Mouse (Mus musculus): ENCODE measurements at regions not wholly inside any gene's neighbourhood (a gene's known extent, or its start where the extent isn't known, plus 50 kb on each side); places are given as distances from the start of the nearest gene placed in this dataset.

DNA sequence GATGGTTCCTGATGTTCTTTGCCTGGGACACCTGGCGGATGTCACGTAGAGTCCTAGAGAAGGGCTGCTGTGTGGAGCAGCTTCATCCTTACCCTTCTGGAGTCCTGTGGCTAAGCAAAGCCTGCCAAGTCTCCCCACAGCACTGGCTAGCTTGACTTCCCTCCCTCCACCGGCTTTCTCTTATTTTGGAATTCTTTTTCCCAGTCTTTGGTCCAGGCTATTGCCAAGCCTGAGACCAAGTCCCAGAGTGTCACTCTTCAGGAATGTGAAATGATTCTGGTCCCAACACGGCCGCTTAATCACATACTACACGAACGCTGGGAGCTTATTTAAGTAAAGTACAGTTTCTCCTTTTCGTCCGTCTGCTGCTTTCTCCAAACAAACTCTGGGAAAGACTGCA, 146.4 kb downstream of the Fndc1 start:
- H3K4me2 ChIP-seq (replicated peaks), result no peak overlapping the region
- no peak overlapping the region for H3K9ac ChIP-seq
- WGBS, result 93% methylated on average over 9 of the region's 9 CpGs

DNA sequence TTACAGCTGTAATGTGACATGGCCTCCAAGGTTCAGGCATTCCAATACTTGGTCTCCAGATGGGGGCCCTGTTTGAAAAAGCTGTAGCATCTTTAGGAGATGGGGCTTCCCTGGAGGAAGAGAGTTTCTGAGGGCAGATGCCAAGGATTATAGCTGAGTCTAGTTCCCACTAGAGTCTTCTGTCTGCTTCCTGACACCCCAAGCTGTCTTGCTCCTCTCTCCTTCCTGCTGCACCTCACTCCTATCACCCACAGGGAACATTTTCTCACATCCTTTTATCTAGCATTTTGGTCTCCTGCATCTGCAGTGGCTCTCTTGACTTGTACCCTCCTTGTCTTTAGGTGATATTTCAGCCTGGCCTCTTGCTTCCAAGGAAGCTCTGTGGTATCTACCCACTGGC, 147.3 kb downstream of the Fndc1 start:
- H3K4me2 ChIP-seq (replicated peaks), result no peak overlapping the region
- no peaks in the 10 kb centered on the region for H3K36me3 ChIP-seq
- H3K4me3 ChIP-seq, result no peak overlapping the region
- H3K27me3 ChIP-seq (replicated peaks), result no peaks in the 10 kb centered on the region
- no peak for ATAC-seq (ENCODE audit: low FRiP score, low read depth)
- H3K9ac ChIP-seq, result no peak overlapping the region
- no peaks in the 10 kb centered on the region for H3K9me3 ChIP-seq
- H3K4me1 ChIP-seq, result no peaks in the 10 kb centered on the region
- H3K27ac ChIP-seq, result no peak overlapping the region

More for the DNA sequence above, 146.4 kb downstream of the Fndc1 start:
- Histone ChIP-seq H3K36me3 (no peaks in the 10 kb centered on the region), H3K4me3 (no peak overlapping the region), H3K4me1 (no peaks in the 10 kb centered on the region), H3K27me3 (replicated peaks) (no peaks in the 10 kb centered on the region), H3K27ac (no peak overlapping the region), H3K9me3 (no peaks in the 10 kb centered on the region)
- ATAC-seq (ENCODE audit: low FRiP score, low read depth), result no peak

DNA sequence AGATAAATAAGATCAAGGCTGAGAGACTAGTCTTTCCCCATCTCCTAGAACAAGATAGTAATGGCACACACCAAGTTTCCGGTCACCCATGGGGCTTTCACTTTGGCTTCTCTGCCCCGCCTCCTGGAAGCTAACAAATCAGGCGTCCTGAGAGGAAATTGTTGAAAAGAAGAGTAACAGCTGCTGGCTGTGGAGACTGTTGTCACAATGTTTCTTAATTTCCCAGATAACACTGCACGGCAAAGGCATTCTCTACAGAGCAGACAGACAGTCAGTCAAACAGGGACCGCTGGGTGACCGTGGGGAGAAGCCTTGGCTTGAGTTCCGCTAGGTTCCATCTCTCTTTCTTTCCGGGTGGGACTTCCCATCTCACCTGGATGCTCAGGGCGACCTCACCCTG, 148.2 kb downstream of the Fndc1 start:
- no peak overlapping the region for H3K9ac ChIP-seq
- 80% methylated on average over 9 of the region's 9 CpGs for WGBS
- no peak overlapping the region for H3K4me2 ChIP-seq (replicated peaks)
- H3K27ac ChIP-seq, result no peak overlapping the region
- H3K36me3 ChIP-seq, result no peaks in the 10 kb centered on the region
- no peaks in the 10 kb centered on the region for H3K9me3 ChIP-seq
- no peaks in the 10 kb centered on the region for H3K4me1 ChIP-seq
- ATAC-seq (ENCODE audit: low FRiP score, low read depth), result no peak
- no peak overlapping the region for H3K4me3 ChIP-seq
- H3K27me3 ChIP-seq (replicated peaks), result no peaks in the 10 kb centered on the region

DNA sequence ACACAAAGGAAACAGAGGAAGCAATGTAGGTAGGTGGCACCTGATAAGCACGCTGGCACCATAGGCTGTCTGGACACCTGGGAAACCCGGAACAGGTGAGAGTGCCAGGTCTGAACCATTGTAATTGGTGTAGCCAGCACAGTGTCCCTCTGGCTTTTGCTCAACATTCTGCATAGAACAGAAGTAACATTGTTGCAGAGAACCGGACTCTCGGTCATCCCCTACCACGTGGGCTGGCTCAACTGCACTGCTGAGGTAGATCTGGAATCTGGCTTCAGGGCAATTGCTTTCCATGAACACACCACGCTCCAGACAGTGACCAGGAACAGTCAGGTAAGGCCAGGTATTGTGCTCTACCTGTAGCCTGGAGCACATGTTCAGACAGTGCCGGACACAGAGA, 149.3 kb downstream of the Fndc1 start:
- Histone ChIP-seq H3K36me3 (no peaks in the 10 kb centered on the region), H3K27me3 (replicated peaks) (no peaks in the 10 kb centered on the region), H3K4me1 (no peaks in the 10 kb centered on the region), H3K9me3 (no peaks in the 10 kb centered on the region), H3K9ac (no peak overlapping the region), H3K4me2 (replicated peaks) (no peak overlapping the region), H3K4me3 (no peak overlapping the region), H3K27ac (no peak overlapping the region)
- ATAC-seq (ENCODE audit: low FRiP score, low read depth), result no peak
- WGBS, result 87% methylated on average over 7 of the region's 7 CpGs

DNA sequence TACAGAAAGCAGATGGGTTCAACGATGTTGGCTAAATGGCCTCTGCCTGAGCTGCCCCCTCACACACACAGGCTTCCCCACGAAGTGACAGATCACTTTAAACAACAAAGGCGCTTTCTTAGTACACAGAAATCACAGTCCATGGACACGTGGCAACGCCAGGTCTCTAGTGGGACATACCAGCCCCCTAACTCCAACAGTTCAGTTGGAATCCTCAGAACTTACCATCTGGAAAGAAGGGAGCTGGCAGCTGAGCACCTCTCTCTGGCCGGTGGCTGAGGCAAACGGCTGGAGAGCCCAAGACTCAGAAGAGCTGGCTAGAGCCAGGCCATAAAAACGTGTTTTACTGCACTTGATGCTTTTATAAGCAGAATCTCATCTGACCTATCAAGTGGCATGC, 149.8 kb downstream of the Fndc1 start:
- no peak overlapping the region for H3K9ac ChIP-seq
- H3K4me2 ChIP-seq (replicated peaks), result no peak overlapping the region
- no peak overlapping the region for H3K4me3 ChIP-seq
- H3K27me3 ChIP-seq (replicated peaks), result no peaks in the 10 kb centered on the region
- no peak overlapping the region for H3K27ac ChIP-seq
- H3K4me1 ChIP-seq, result no peaks in the 10 kb centered on the region
- H3K36me3 ChIP-seq, result no peaks in the 10 kb centered on the region
- no peak for ATAC-seq (ENCODE audit: low FRiP score, low read depth)
- H3K9me3 ChIP-seq, result no peaks in the 10 kb centered on the region
- WGBS, result 73% methylated on average over 8 of the region's 8 CpGs

DNA sequence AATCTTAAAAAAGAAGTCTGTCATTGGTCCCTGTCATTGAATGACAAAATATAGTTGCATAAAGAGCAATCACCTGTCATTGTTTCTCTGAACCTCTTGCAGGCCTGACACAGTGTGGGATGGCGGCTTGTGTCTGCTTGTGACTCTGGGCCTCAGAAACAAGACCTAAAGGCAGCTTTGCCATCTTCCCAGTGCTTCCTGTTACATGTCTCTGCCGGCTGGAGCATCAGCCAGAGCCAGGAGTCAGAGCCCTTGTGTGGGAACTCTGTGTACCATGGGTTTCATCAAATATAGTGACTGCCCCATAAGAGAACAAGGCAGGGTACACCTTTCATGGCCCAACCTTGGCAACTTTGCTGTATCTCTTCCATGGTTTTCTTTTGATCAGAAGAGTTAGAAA, 150.3 kb downstream of the Fndc1 start:
- Histone ChIP-seq H3K27me3 (replicated peaks) (no peaks in the 10 kb centered on the region), H3K9ac (no peak overlapping the region), H3K27ac (no peak overlapping the region), H3K4me2 (replicated peaks) (no peak overlapping the region), H3K4me1 (no peaks in the 10 kb centered on the region), H3K9me3 (no peaks in the 10 kb centered on the region), H3K4me3 (no peak overlapping the region), H3K36me3 (no peaks in the 10 kb centered on the region)
- no peak for ATAC-seq (ENCODE audit: low FRiP score, low read depth)
- 91% methylated on average over 2 of the region's 2 CpGs for WGBS

DNA sequence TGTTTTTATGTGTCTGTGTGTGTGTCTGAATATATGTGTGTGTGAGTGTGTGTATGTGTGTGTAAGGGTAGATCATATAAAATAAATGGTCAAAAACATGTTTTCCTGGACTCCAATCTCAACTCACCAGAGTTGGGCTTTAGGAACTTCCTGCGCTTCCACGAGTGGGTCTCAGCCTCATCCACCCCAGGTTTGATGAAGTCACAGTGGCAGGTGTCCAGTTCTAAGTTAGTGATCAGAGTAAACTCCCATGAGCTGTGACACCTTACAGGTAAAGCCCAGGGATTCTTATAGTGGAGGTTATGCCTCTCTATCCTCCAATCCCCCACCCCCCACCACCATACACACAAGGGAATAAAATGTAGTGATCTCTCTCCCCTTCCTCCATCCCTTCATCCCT, 152.6 kb downstream of the Fndc1 start:
- H3K36me3 ChIP-seq, result no peaks in the 10 kb centered on the region
- no peaks in the 10 kb centered on the region for H3K27me3 ChIP-seq (replicated peaks)
- WGBS, result 91% methylated on average over 2 of the region's 2 CpGs
- ATAC-seq (ENCODE audit: low FRiP score, low read depth), result no peak
- no peaks in the 10 kb centered on the region for H3K9me3 ChIP-seq
- H3K9ac ChIP-seq, result no peak overlapping the region
- H3K4me1 ChIP-seq, result no peaks in the 10 kb centered on the region
- no peak overlapping the region for H3K4me3 ChIP-seq
- H3K27ac ChIP-seq, result no peak overlapping the region
- H3K4me2 ChIP-seq (replicated peaks), result no peak overlapping the region

DNA sequence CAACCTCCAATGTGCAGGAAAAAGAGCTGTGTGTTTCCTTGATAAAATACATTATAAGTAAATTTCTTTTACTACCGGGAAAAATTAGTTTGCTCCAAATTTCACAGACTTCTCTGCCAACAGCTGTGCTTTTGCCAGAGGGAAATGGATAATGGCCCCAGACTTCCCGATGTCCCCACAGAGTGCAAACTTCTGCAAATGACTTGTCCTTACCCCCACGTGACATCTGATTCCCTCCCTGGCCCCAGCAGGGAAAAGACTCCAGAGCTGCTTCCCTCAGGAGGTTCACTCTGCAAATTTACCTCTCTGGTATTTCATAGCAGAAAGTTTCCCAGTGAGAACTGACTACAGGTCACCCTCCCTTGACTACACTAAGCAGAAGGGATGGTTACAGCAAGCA, 159.3 kb downstream of the Fndc1 start:
- H3K9me3 ChIP-seq, result no peaks in the 10 kb centered on the region
- no peaks in the 10 kb centered on the region for H3K27me3 ChIP-seq (replicated peaks)
- H3K4me3 ChIP-seq, result no peak overlapping the region
- WGBS, result 70% methylated on average over 3 of the region's 3 CpGs
- no peaks in the 10 kb centered on the region for H3K36me3 ChIP-seq
- no peak overlapping the region for H3K9ac ChIP-seq
- peaks cover 9% of the 10 kb centered on the region; the same call in 1 of the 2 replicates for H3K4me1 ChIP-seq
- H3K27ac ChIP-seq, result no peak overlapping the region
- no peak overlapping the region for H3K4me2 ChIP-seq (replicated peaks)
- ATAC-seq (ENCODE audit: low FRiP score, low read depth), result no peak

DNA sequence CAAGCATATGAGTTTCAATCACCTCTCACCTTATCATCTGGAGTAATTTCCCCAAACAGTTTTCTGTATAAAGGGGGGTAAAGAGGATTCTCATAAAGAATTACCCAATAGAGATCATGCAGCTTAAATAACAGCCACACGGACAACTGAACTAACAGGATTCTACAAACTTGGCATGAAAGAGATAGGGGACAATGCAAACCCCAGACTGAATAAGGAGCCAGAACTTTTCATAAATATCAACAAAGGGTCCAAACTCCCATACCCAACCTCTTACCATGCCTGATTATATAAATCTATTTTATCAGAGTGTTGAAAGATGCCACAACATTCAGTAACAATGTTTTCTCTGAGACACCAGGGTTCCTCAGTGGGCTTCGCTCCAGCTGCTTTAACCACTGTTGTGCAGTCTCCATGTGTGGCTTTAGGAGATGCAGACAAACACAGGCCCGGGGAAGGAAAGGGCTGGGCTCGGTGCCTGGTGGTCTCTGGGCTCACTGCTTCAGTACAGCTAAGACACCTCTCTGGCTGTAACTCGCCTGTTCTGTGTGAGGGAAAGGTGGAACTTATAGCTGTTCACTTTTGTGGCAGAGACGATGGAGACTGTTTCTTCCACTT, 160.2 kb downstream of the Fndc1 start:
- no peak overlapping the region for H3K4me3 ChIP-seq
- H3K27ac ChIP-seq, result no peak overlapping the region
- no peaks in the 10 kb centered on the region for H3K36me3 ChIP-seq
- no peaks in the 10 kb centered on the region for H3K27me3 ChIP-seq (replicated peaks)
- H3K9me3 ChIP-seq, result no peaks in the 10 kb centered on the region
- no peak overlapping the region for H3K9ac ChIP-seq
- H3K4me1 ChIP-seq, result peaks cover 9% of the 10 kb centered on the region; the same call in 1 of the 2 replicates
- ATAC-seq (ENCODE audit: low FRiP score, low read depth), result no peak
- WGBS, result 76% methylated on average over 6 of the region's 6 CpGs
- H3K4me2 ChIP-seq (replicated peaks), result no peak overlapping the region

DNA sequence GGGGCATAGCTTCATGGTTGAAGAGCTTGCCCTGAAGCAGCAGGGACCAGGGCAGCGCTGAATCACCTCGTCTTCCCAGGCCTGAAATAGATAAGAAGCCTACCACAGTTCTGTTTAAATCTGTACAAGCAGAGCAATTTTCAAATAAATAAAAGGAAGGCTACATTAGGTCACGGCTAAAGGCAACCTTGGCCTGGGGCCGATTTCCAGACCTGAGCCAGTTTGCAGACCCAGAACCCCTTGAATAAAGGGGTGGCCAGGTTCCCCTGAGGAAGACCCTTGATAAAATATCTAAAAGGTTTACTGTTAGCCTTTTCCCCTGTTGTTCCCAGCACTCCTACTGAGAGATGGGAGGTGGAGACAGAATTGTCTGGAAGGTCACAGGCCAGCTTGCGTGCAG, 160.9 kb downstream of the Fndc1 start:
- Histone ChIP-seq H3K36me3 (no peaks in the 10 kb centered on the region), H3K9me3 (no peaks in the 10 kb centered on the region), H3K9ac (no peak overlapping the region), H3K4me3 (no peak overlapping the region), H3K4me1 (peaks cover 9% of the 10 kb centered on the region; the same call in 1 of the 2 replicates), H3K27ac (no peak overlapping the region), H3K27me3 (replicated peaks) (no peaks in the 10 kb centered on the region), H3K4me2 (replicated peaks) (no peak overlapping the region)
- no peak for ATAC-seq (ENCODE audit: low FRiP score, low read depth)
- WGBS, result 89% methylated on average over 5 of the region's 5 CpGs

DNA sequence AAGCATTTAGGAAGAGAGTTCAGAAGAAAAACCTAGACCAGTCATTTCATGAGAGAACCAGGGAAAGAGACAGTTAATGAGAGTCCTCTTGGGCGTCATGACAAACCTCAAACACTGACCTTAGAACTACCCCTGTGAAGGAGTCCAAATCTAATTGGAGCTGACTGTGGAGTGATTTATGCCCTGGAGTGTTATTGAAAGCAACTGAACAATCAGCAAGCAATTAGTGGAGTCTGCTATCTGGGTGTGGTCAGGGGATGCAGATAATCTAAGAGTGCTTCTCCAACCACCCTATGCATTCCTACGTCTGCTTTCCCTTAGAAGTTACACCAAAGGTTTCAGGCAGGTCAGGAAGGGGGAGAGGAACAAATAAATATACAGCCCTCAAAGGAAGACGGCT, 161.4 kb downstream of the Fndc1 start:
- Histone ChIP-seq H3K4me1 (peaks cover 9% of the 10 kb centered on the region; the same call in 1 of the 2 replicates), H3K4me2 (replicated peaks) (no peak overlapping the region), H3K27me3 (replicated peaks) (no peaks in the 10 kb centered on the region), H3K27ac (no peak overlapping the region), H3K4me3 (no peak overlapping the region), H3K9ac (no peak overlapping the region), H3K9me3 (no peaks in the 10 kb centered on the region), H3K36me3 (no peaks in the 10 kb centered on the region)
- no peak for ATAC-seq (ENCODE audit: low FRiP score, low read depth)
- WGBS, result 37% methylated on average over 3 of the region's 3 CpGs

DNA sequence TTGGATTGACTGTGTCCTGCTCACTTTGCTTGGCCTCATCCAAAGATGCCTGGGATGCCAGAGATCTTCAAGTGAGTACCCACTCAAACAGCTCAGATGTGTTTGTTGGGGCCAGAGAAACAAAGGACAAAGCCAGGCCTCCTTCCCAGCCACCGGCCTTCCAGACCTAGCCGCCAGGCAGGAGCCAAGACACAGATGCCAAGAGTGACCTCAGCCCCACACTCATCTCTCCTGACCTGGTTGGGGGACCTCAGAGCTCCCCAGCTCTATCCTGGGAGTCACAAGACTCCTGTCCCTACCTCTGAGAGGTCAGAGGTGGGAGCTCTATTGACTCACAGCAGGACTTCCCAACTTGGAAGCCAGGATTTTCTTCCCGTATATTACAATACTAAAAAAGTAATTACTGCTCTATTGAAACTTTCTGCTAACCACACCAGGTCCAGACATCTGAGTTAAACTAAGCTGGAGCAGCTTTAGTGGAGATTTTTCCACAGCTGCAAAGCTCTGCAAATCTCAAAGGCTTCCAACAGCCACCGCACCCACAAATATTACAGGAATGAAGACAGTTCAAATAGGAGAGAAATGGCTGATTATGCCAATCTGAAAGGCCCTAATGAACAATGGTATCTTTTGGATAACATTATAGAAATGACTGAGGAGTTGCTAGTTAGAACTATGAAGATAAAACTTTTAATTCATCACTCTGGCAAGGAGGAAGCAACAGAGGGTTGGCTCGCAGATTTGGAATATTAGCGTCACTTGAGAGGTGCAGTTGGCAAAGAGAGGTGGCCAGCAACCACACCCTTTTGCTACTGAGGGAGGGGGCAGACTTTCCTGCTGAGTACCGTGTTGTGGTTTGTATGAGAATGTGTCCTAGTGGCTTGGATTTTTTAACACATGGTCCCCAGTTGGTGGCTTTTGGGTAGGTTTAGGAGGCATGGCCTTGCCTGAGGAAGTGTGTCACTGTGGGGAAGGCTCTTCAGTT, 162.9 kb downstream of the Fndc1 start:
- H3K4me1 ChIP-seq, result peaks cover 9% of the 10 kb centered on the region; the same call in 1 of the 2 replicates
- H3K27me3 ChIP-seq (replicated peaks), result no peaks in the 10 kb centered on the region
- no peak overlapping the region for H3K4me2 ChIP-seq (replicated peaks)
- H3K27ac ChIP-seq, result no peak overlapping the region
- no peak overlapping the region for H3K4me3 ChIP-seq
- no peak overlapping the region for H3K9ac ChIP-seq
- no peaks in the 10 kb centered on the region for H3K9me3 ChIP-seq
- no peaks in the 10 kb centered on the region for H3K36me3 ChIP-seq
- 88% methylated on average over 7 of the region's 7 CpGs for WGBS
- no peak for ATAC-seq (ENCODE audit: low FRiP score, low read depth)

Data from neural tube, embryonic 12.5 days (tissue).